In genomic region chr17:15853121-15853520, GRCm38 (mm10) we compare ENCODE assay signal across 29 mouse cellular contexts.
"Had no signal": no experiment of that assay in that cellular context is flagged by ENCODE, and none has a peak within 500 bp of the region (broad histone marks: within the 10 kb centered on the region; RNA-seq: fewer than 3 reads in every experiment).

No protein-coding gene starts in this region.

- H3K4me2 ChIP-seq: limb, embryonic 12.5 days; limb, embryonic 13.5 days; limb, embryonic 15.5 days; liver, embryonic 11.5 days; liver, embryonic 12.5 days; liver, embryonic 13.5 days; liver, embryonic 15.5 days; lung, embryonic 14.5 days; lung, embryonic 15.5 days; midbrain, embryonic 11.5 days; midbrain, embryonic 12.5 days; midbrain, embryonic 13.5 days; midbrain, embryonic 15.5 days; neural tube, embryonic 12.5 days had no signal

- DNase-seq: left cerebral cortex, postnatal 4 days; liver, embryonic 13.5 days; liver, postnatal 0 days; lung, adult 18-20 months; lung, adult 2 months; lung, embryonic 14.5 days; lung, postnatal 10 days; lung, postnatal 14 days; lung, postnatal 36 days; midbrain, embryonic 14.5 days had no signal

- H3K4me1 ChIP-seq: limb, embryonic 15.5 days; liver, embryonic 12.5 days; liver, embryonic 13.5 days; liver, embryonic 15.5 days; lung, embryonic 15.5 days; megakaryocyte, embryonic 14.5 days; midbrain, embryonic 12.5 days; midbrain, embryonic 13.5 days; midbrain, embryonic 15.5 days; neural tube, embryonic 12.5 days had no signal

- H3K36me3 ChIP-seq: limb, embryonic 10.5 days; limb, embryonic 12.5 days; limb, embryonic 13.5 days; limb, embryonic 15.5 days; liver, embryonic 12.5 days; liver, embryonic 13.5 days; liver, embryonic 15.5 days; lung, embryonic 15.5 days; midbrain, embryonic 10.5 days; midbrain, embryonic 12.5 days; midbrain, embryonic 13.5 days; midbrain, embryonic 15.5 days; neural tube, embryonic 12.5 days had no signal

- H3K4me3 ChIP-seq: left cerebral cortex, adult 2 months; limb, embryonic 10.5 days; limb, embryonic 12.5 days; limb, embryonic 13.5 days; limb, embryonic 15.5 days; liver, embryonic 12.5 days; liver, embryonic 13.5 days; liver, embryonic 15.5 days; lung, embryonic 15.5 days; megakaryocyte, embryonic 14.5 days; midbrain, embryonic 10.5 days; midbrain, embryonic 12.5 days; midbrain, embryonic 13.5 days; midbrain, embryonic 15.5 days; neural tube, embryonic 12.5 days had no signal

- ATAC-seq: liver, embryonic 12.5 days; liver, postnatal 0 days; lung, postnatal 0 days; midbrain, embryonic 13.5 days; midbrain, embryonic 15.5 days had no signal

- H3K27me3 ChIP-seq: limb, embryonic 12.5 days; limb, embryonic 13.5 days; limb, embryonic 15.5 days; liver, embryonic 12.5 days; liver, embryonic 13.5 days; liver, embryonic 15.5 days; lung, embryonic 15.5 days; megakaryocyte, embryonic 14.5 days; midbrain, embryonic 12.5 days; midbrain, embryonic 13.5 days; midbrain, embryonic 15.5 days; neural tube, embryonic 12.5 days had no signal

- H3K27ac ChIP-seq: left cerebral cortex, adult 2 months; limb, embryonic 10.5 days; limb, embryonic 12.5 days; limb, embryonic 13.5 days; limb, embryonic 15.5 days; liver, embryonic 12.5 days; liver, embryonic 13.5 days; liver, embryonic 14.5 days; liver, embryonic 15.5 days; lung, embryonic 15.5 days; macrophage; midbrain, embryonic 10.5 days; midbrain, embryonic 12.5 days; midbrain, embryonic 13.5 days; midbrain, embryonic 15.5 days; neural tube, embryonic 12.5 days had no signal

- H3K9ac ChIP-seq: limb, embryonic 12.5 days; limb, embryonic 13.5 days; limb, embryonic 15.5 days; liver, embryonic 12.5 days; liver, embryonic 13.5 days; liver, embryonic 14.5 days; liver, embryonic 15.5 days; liver, postnatal 0 days; lung, embryonic 14.5 days; lung, embryonic 15.5 days; midbrain, embryonic 12.5 days; midbrain, embryonic 13.5 days; midbrain, embryonic 15.5 days; neural tube, embryonic 12.5 days had no signal

- H3K9me3 ChIP-seq: limb, embryonic 10.5 days; limb, embryonic 12.5 days; limb, embryonic 13.5 days; limb, embryonic 15.5 days; liver, embryonic 12.5 days; liver, embryonic 13.5 days; liver, embryonic 15.5 days; lung, embryonic 15.5 days; midbrain, embryonic 10.5 days; midbrain, embryonic 12.5 days; midbrain, embryonic 13.5 days; midbrain, embryonic 15.5 days; neural tube, embryonic 12.5 days had no signal
